ENCODE assay signal across 12 mouse cellular contexts in the genomic region with DNA sequence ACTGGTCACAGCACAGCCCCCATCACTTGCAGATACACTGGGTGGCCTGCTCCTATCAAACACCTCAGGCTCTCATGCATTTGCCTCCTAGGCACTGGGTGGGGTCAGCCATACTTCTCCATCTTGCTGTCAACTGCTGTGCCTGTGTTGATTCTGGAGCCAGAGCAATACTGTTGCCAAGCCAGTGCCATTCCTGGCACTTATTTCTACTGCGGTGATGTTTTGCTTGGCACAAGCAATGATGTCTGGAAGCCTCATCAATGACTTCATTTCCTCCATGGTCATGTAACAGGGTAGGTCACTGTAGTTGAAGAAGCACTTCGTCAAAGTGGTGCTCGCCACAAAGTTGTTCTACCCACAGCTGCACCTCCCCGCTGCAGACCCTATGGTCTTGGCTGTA. TPM values are rescaled to one million over a fixed set of nuclear protein-coding genes. Genes with fewer than 3 reads are reported as not detected.
DNase-seq lines count a peak whose midpoint lies in the region; ATAC-seq lines count a peak whose summit lies in the region.
"Had no signal": no experiment of that assay in that cellular context is flagged by ENCODE, and none has a peak within 500 bp of the region (broad histone marks: within the 10 kb centered on the region; RNA-seq: fewer than 3 reads in every experiment).

No protein-coding gene starts in this region.

- H3K4me1 ChIP-seq in forebrain, embryonic 10.5 days = peaks cover 27% of the 10 kb centered on the region
- peaks cover 11% of the 10 kb centered on the region for H3K4me1 ChIP-seq in forebrain, embryonic 14.5 days (ENCODE audit: control insufficient read depth, insufficient read depth, low read length)
- peaks cover 32% of the 10 kb centered on the region for H3K4me1 ChIP-seq in hindbrain, embryonic 13.5 days (replicated peaks)
- H3K4me1 ChIP-seq in hindbrain, embryonic 11.5 days (replicated peaks; ENCODE audit: control insufficient read depth, insufficient read depth, low read length) = peaks cover 9% of the 10 kb centered on the region; the same call in 1 of the 2 replicates
- H3K4me1 ChIP-seq in neural tube, embryonic 12.5 days = peaks cover 25% of the 10 kb centered on the region
- H3K4me1 ChIP-seq in neural tube, embryonic 15.5 days = peaks cover 38% of the 10 kb centered on the region

- H3K4me2 ChIP-seq in forebrain, embryonic 14.5 days (ENCODE audit: low read length) = no peak overlapping the region
- peak overlapping the region; percentile 86; the same call in 1 of the 2 replicates for H3K4me2 ChIP-seq in hindbrain, embryonic 13.5 days
- no peak overlapping the region for H3K4me2 ChIP-seq in hindbrain, embryonic 11.5 days (replicated peaks; ENCODE audit: low read depth, low read length)
- H3K4me2 ChIP-seq in neural tube, embryonic 12.5 days (replicated peaks) = peak overlapping the region; percentile 95
- peak overlapping the region; percentile 93; the same call in 1 of the 2 replicates for H3K4me2 ChIP-seq in neural tube, embryonic 15.5 days

- H3K4me3 ChIP-seq in forebrain, embryonic 10.5 days = peak overlapping the region; percentile 68
- H3K4me3 ChIP-seq in forebrain, embryonic 14.5 days (ENCODE audit: low read depth, low read length) = no peak overlapping the region
- no peak overlapping the region for H3K4me3 ChIP-seq in hindbrain, embryonic 13.5 days
- no peak overlapping the region for H3K4me3 ChIP-seq in hindbrain, embryonic 11.5 days (ENCODE audit: low read depth, low read length)
- 0 out of 2 replicates have a peak overlapping the region, but pooled peaks have one; percentile 92 for H3K4me3 ChIP-seq in neural tube, embryonic 12.5 days
- no peak overlapping the region for H3K4me3 ChIP-seq in neural tube, embryonic 15.5 days (replicated peaks)
- H3K4me3 ChIP-seq: heart, adult 2 months had no signal

- peaks cover 69% of the 10 kb centered on the region for H3K36me3 ChIP-seq in forebrain, embryonic 10.5 days (replicated peaks)
- H3K36me3 ChIP-seq in forebrain, embryonic 14.5 days (ENCODE audit: control insufficient read depth, insufficient read depth, low read length) = peaks cover 58% of the 10 kb centered on the region
- H3K36me3 ChIP-seq in hindbrain, embryonic 13.5 days = peaks cover 66% of the 10 kb centered on the region
- H3K36me3 ChIP-seq in hindbrain, embryonic 11.5 days (ENCODE audit: control insufficient read depth, insufficient read depth, low read length) = 0 out of 2 replicates have a peak, but pooled peaks cover 6% of the 10 kb centered on the region
- H3K36me3 ChIP-seq in neural tube, embryonic 12.5 days = peaks cover 60% of the 10 kb centered on the region
- H3K36me3 ChIP-seq in neural tube, embryonic 15.5 days = peaks cover 59% of the 10 kb centered on the region

- no peak overlapping the region for H3K9ac ChIP-seq in forebrain, embryonic 14.5 days (ENCODE audit: low read length)
- H3K9ac ChIP-seq in hindbrain, embryonic 13.5 days = peak overlapping the region; percentile 95; the same call in 1 of the 2 replicates
- H3K9ac ChIP-seq in hindbrain, embryonic 11.5 days (ENCODE audit: low read depth, low read length) = no peak overlapping the region
- no peak overlapping the region for H3K9ac ChIP-seq in neural tube, embryonic 12.5 days
- no peak overlapping the region for H3K9ac ChIP-seq in neural tube, embryonic 15.5 days (replicated peaks)

- no peaks in the 10 kb centered on the region for H3K27me3 ChIP-seq in forebrain, embryonic 10.5 days (ENCODE audit: poor library complexity, severe bottlenecking)
- H3K27me3 ChIP-seq in forebrain, embryonic 14.5 days (replicated peaks; ENCODE audit: control insufficient read depth, insufficient read depth, low read length) = no peaks in the 10 kb centered on the region
- no peaks in the 10 kb centered on the region for H3K27me3 ChIP-seq in hindbrain, embryonic 13.5 days
- H3K27me3 ChIP-seq in hindbrain, embryonic 11.5 days (ENCODE audit: control insufficient read depth, insufficient read depth, low read length) = no peaks in the 10 kb centered on the region
- no peaks in the 10 kb centered on the region for H3K27me3 ChIP-seq in neural tube, embryonic 12.5 days (replicated peaks)
- no peaks in the 10 kb centered on the region for H3K27me3 ChIP-seq in neural tube, embryonic 15.5 days (replicated peaks)

- no peak for DNase-seq in forebrain, embryonic 10.5 days (ENCODE audit: extremely low spot score, low spot score)
- no peak for DNase-seq in forebrain, embryonic 14.5 days (ENCODE audit: low spot score)
- no peak for DNase-seq in hindbrain, embryonic 11.5 days (ENCODE audit: low spot score)
- no peak for DNase-seq in neural tube, embryonic 10.5 days (ENCODE audit: extremely low spot score, low spot score)
- no peak for DNase-seq in urinary bladder, postnatal 14 days (ENCODE audit: low spot score)
- DNase-seq: cerebellum, adult 8-10 months; heart, adult 2 months; kidney, adult 18-20 months; thymus, postnatal 25 days had no signal

- WGBS in forebrain, embryonic 10.5 days = 95% methylated on average over 4 of the region's 4 CpGs
- 97% methylated on average over 4 of the region's 4 CpGs for WGBS in forebrain, embryonic 14.5 days
- 96% methylated on average over 4 of the region's 4 CpGs for WGBS in hindbrain, embryonic 13.5 days
- 93% methylated on average over 4 of the region's 4 CpGs for WGBS in hindbrain, embryonic 11.5 days
- 95% methylated on average over 4 of the region's 4 CpGs for WGBS in neural tube, embryonic 12.5 days
- 95% methylated on average over 4 of the region's 4 CpGs for WGBS in neural tube, embryonic 15.5 days

- ATAC-seq in forebrain, embryonic 14.5 days = no peak
- no peak for ATAC-seq in hindbrain, embryonic 13.5 days (ENCODE audit: low FRiP score)
- no peak for ATAC-seq in hindbrain, embryonic 11.5 days (ENCODE audit: low FRiP score)
- ATAC-seq in neural tube, embryonic 12.5 days (ENCODE audit: low FRiP score, low read depth) = no peak
- no peak for ATAC-seq in neural tube, embryonic 15.5 days (ENCODE audit: low FRiP score)

- no peaks in the 10 kb centered on the region for H3K9me3 ChIP-seq in forebrain, embryonic 10.5 days
- H3K9me3 ChIP-seq in forebrain, embryonic 14.5 days (replicated peaks; ENCODE audit: control insufficient read depth, low read length) = no peaks in the 10 kb centered on the region
- H3K9me3 ChIP-seq in hindbrain, embryonic 13.5 days = no peaks in the 10 kb centered on the region
- no peaks in the 10 kb centered on the region for H3K9me3 ChIP-seq in hindbrain, embryonic 11.5 days (ENCODE audit: control insufficient read depth, low read length)
- no peaks in the 10 kb centered on the region for H3K9me3 ChIP-seq in neural tube, embryonic 12.5 days
- no peaks in the 10 kb centered on the region for H3K9me3 ChIP-seq in neural tube, embryonic 15.5 days (replicated peaks)

- H3K27ac ChIP-seq in forebrain, embryonic 10.5 days = no peak overlapping the region
- no peak overlapping the region for H3K27ac ChIP-seq in forebrain, embryonic 14.5 days (ENCODE audit: low read depth, low read length)
- no peak overlapping the region for H3K27ac ChIP-seq in hindbrain, embryonic 13.5 days
- H3K27ac ChIP-seq in hindbrain, embryonic 11.5 days (ENCODE audit: low read depth, low read length) = no peak overlapping the region
- no peak overlapping the region for H3K27ac ChIP-seq in neural tube, embryonic 12.5 days
- no peak overlapping the region for H3K27ac ChIP-seq in neural tube, embryonic 15.5 days (replicated peaks)
- H3K27ac ChIP-seq: heart, adult 2 months had no signal

RNA-seq across cellular contexts. Expression of a gene that starts 1.9 kb away (rescaled TPM):
- 60.7 and 62.1 TPM in 2 replicates for polyA plus RNA-seq in forebrain, embryonic 10.5 days (2016; fragmentation: Nextera tagmentation; extraction: Ambion mirVana)
- 37.4 and 43.9 TPM in 2 replicates for polyA plus RNA-seq in forebrain, embryonic 14.5 days (2014; fragmentation: Nextera tagmentation; extraction: Ambion mirVana)
- 58.9 and 63.2 TPM in 2 replicates for polyA plus RNA-seq in hindbrain, embryonic 13.5 days (2015; fragmentation: Nextera tagmentation; extraction: Ambion mirVana)
- 54.8 and 58.2 TPM in 2 replicates for polyA plus RNA-seq in hindbrain, embryonic 11.5 days (2014; fragmentation: Nextera tagmentation; extraction: Ambion mirVana)
- 63.6 and 64.5 TPM in 2 replicates for polyA plus RNA-seq in neural tube, embryonic 12.5 days (2016; fragmentation: Nextera tagmentation; extraction: Ambion mirVana)
- polyA plus RNA-seq in neural tube, embryonic 15.5 days (2015; fragmentation: Nextera tagmentation; extraction: Ambion mirVana) = 68.1 and 76.7 TPM in 2 replicates

RNA-seq across cellular contexts. Expression of a gene that starts 7.6 kb away (rescaled TPM):
- polyA plus RNA-seq in forebrain, embryonic 10.5 days (2016; fragmentation: Nextera tagmentation; extraction: Ambion mirVana) = 39.6 and 46.3 TPM in 2 replicates
- polyA plus RNA-seq in forebrain, embryonic 14.5 days (2014; fragmentation: Nextera tagmentation; extraction: Ambion mirVana) = 18.6 and 18.8 TPM in 2 replicates
- polyA plus RNA-seq in hindbrain, embryonic 13.5 days (2015; fragmentation: Nextera tagmentation; extraction: Ambion mirVana) = 26.3 and 27.3 TPM in 2 replicates
- 25.0 and 30.0 TPM in 2 replicates for polyA plus RNA-seq in hindbrain, embryonic 11.5 days (2014; fragmentation: Nextera tagmentation; extraction: Ambion mirVana)
- 30.9 and 34.7 TPM in 2 replicates for polyA plus RNA-seq in neural tube, embryonic 12.5 days (2016; fragmentation: Nextera tagmentation; extraction: Ambion mirVana)
- 24.5 and 26.6 TPM in 2 replicates for polyA plus RNA-seq in neural tube, embryonic 15.5 days (2015; fragmentation: Nextera tagmentation; extraction: Ambion mirVana)

RNA-seq across cellular contexts. Expression of a gene that starts 7.7 kb away (rescaled TPM):
- polyA plus RNA-seq in forebrain, embryonic 10.5 days (2016; fragmentation: Nextera tagmentation; extraction: Ambion mirVana) = 8.7 and 11.8 TPM in 2 replicates
- 11.6 and 15.3 TPM in 2 replicates for polyA plus RNA-seq in forebrain, embryonic 14.5 days (2014; fragmentation: Nextera tagmentation; extraction: Ambion mirVana)
- polyA plus RNA-seq in hindbrain, embryonic 13.5 days (2015; fragmentation: Nextera tagmentation; extraction: Ambion mirVana) = 10.5 and 10.6 TPM in 2 replicates
- polyA plus RNA-seq in hindbrain, embryonic 11.5 days (2014; fragmentation: Nextera tagmentation; extraction: Ambion mirVana) = 11.9 and 13.1 TPM in 2 replicates
- polyA plus RNA-seq in neural tube, embryonic 12.5 days (2016; fragmentation: Nextera tagmentation; extraction: Ambion mirVana) = 12.5 and 13.8 TPM in 2 replicates
- polyA plus RNA-seq in neural tube, embryonic 15.5 days (2015; fragmentation: Nextera tagmentation; extraction: Ambion mirVana) = 12.1 and 12.8 TPM in 2 replicates

RNA-seq across cellular contexts. Expression of a gene that starts 12.2 kb away (rescaled TPM):
- polyA plus RNA-seq in forebrain, embryonic 10.5 days (2016; fragmentation: Nextera tagmentation; extraction: Ambion mirVana) = 0.25 and 0.41 TPM in 2 replicates
- polyA plus RNA-seq in forebrain, embryonic 14.5 days (2014; fragmentation: Nextera tagmentation; extraction: Ambion mirVana) = not detected in 2 replicates
- 0.36 and 0.44 TPM in 2 replicates for polyA plus RNA-seq in hindbrain, embryonic 13.5 days (2015; fragmentation: Nextera tagmentation; extraction: Ambion mirVana)
- polyA plus RNA-seq in hindbrain, embryonic 11.5 days (2014; fragmentation: Nextera tagmentation; extraction: Ambion mirVana) = 0.18 and 0.26 TPM in 2 replicates
- polyA plus RNA-seq in neural tube, embryonic 12.5 days (2016; fragmentation: Nextera tagmentation; extraction: Ambion mirVana) = 0.27 and 0.32 TPM in 2 replicates
- 0.09 and 0.28 TPM in 2 replicates for polyA plus RNA-seq in neural tube, embryonic 15.5 days (2015; fragmentation: Nextera tagmentation; extraction: Ambion mirVana)

RNA-seq across cellular contexts. Expression of a gene that starts 18.9 kb away (rescaled TPM):
- polyA plus RNA-seq in forebrain, embryonic 10.5 days (2016; fragmentation: Nextera tagmentation; extraction: Ambion mirVana) = 211 and 215 TPM in 2 replicates
- 143 and 155 TPM in 2 replicates for polyA plus RNA-seq in forebrain, embryonic 14.5 days (2014; fragmentation: Nextera tagmentation; extraction: Ambion mirVana)
- 108 TPM in 2 replicates for polyA plus RNA-seq in hindbrain, embryonic 13.5 days (2015; fragmentation: Nextera tagmentation; extraction: Ambion mirVana)
- 139 and 141 TPM in 2 replicates for polyA plus RNA-seq in hindbrain, embryonic 11.5 days (2014; fragmentation: Nextera tagmentation; extraction: Ambion mirVana)
- 116 and 117 TPM in 2 replicates for polyA plus RNA-seq in neural tube, embryonic 12.5 days (2016; fragmentation: Nextera tagmentation; extraction: Ambion mirVana)
- polyA plus RNA-seq in neural tube, embryonic 15.5 days (2015; fragmentation: Nextera tagmentation; extraction: Ambion mirVana) = 142 and 144 TPM in 2 replicates

Comparison
In these comparisons a context has a peak if more than half of its experiments do, and no peak if none do; other contexts are left out.
1. H3K4me3 ChIP-seq: peak in forebrain, embryonic 10.5 days (single experiment) and neural tube, embryonic 12.5 days (single experiment); none in forebrain, embryonic 14.5 days (single experiment), hindbrain, embryonic 13.5 days (single experiment), hindbrain, embryonic 11.5 days (single experiment) and neural tube, embryonic 15.5 days (single experiment).
2. H3K4me2 ChIP-seq: peak in hindbrain, embryonic 13.5 days (single experiment), neural tube, embryonic 12.5 days (single experiment) and neural tube, embryonic 15.5 days (single experiment); none in forebrain, embryonic 14.5 days (single experiment) and hindbrain, embryonic 11.5 days (single experiment).